8 mouse cellular contexts compared by ENCODE assay signal in genomic region chr13:113614635-113615545, GRCm38 (mm10). TPM values are rescaled to one million over a fixed set of nuclear protein-coding genes. Genes with fewer than 3 reads are reported as not detected.
A peak's percentile ranks its signal among the peaks of the same experiment; 100 is the strongest.
DNase-seq lines count a peak whose midpoint lies in the region; ATAC-seq and TF ChIP-seq lines count a peak whose summit lies in the region.

No protein-coding gene starts in this region.

- peaks cover 88% of the 10 kb centered on the region for H3K4me1 ChIP-seq in E14TG2a.4 (replicated peaks; ENCODE audit: low read depth, low read length)
- H3K4me1 ChIP-seq in brown adipose tissue, adult 24 weeks (ENCODE audit: control insufficient read depth, insufficient read depth, insufficient read length, low read length) = peaks cover 33% of the 10 kb centered on the region
- H3K4me1 ChIP-seq in forebrain, embryonic 12.5 days = peaks cover 70% of the 10 kb centered on the region
- peaks cover 57% of the 10 kb centered on the region for H3K4me1 ChIP-seq in lung, adult 2 months (ENCODE audit: control insufficient read depth, insufficient read depth, low read length)

- TF ChIP-seq CTCF in E14TG2a.4 (conservative IDR thresholded peaks at IDR 0.05; ENCODE audit: low read length) = no peak
- no peak for TF ChIP-seq CTCF in lung, adult 2 months (IDR thresholded peaks at IDR 0.05; ENCODE audit: insufficient read depth, low read length)

- H3K9ac ChIP-seq in forebrain, embryonic 12.5 days = peak overlapping the region; percentile 86

- no peak for TF ChIP-seq POLR2A in lung, adult 2 months (IDR thresholded peaks at IDR 0.05; ENCODE audit: borderline replicate concordance, extremely low read depth, low read depth, low read length)

- peak overlapping the region; percentile 87 for H3K4me2 ChIP-seq in forebrain, embryonic 12.5 days

- no peak for ATAC-seq in forebrain, embryonic 12.5 days (ENCODE audit: low FRiP score)
- ATAC-seq in neutrophil, adult 5-6 weeks (ENCODE audit: extremely low read depth, insufficient number of reproducible peaks, low FRiP score, poor library complexity, severe bottlenecking) = peak; percentile 60

- H3K9me3 ChIP-seq in E14TG2a.4 (ENCODE audit: low read length) = no peaks in the 10 kb centered on the region
- H3K9me3 ChIP-seq in forebrain, embryonic 12.5 days = no peaks in the 10 kb centered on the region

- 19% methylated on average over 24 of the region's 24 CpGs for WGBS in forebrain, embryonic 12.5 days
- 20% methylated on average over 24 of the region's 24 CpGs for WGBS in lung, adult 2 months

- peaks cover 32% of the 10 kb centered on the region for H3K27me3 ChIP-seq in E14TG2a.4 (ENCODE audit: insufficient read depth, low read length)
- no peaks in the 10 kb centered on the region for H3K27me3 ChIP-seq in forebrain, embryonic 12.5 days

- peaks cover 57% of the 10 kb centered on the region for H3K36me3 ChIP-seq in E14TG2a.4 (ENCODE audit: insufficient read depth, low read length)
- no peaks in the 10 kb centered on the region for H3K36me3 ChIP-seq in forebrain, embryonic 12.5 days (replicated peaks)

- H3K4me3 ChIP-seq in E14TG2a.4 (replicated peaks; ENCODE audit: low read length) = peak overlapping the region; percentile 94
- peak overlapping the region; percentile 97 for H3K4me3 ChIP-seq in brown adipose tissue, adult 24 weeks (ENCODE audit: insufficient read depth, low read depth, low read length)
- peak overlapping the region; percentile 76 for H3K4me3 ChIP-seq in forebrain, embryonic 12.5 days (replicated peaks)
- peak overlapping the region; percentile 61 for H3K4me3 ChIP-seq in lung, adult 2 months (replicated peaks; ENCODE audit: extremely low read depth, low read depth, low read length)

- DNase-seq in heart, postnatal 10 days = peak; percentile 93 to 94
- DNase-seq in kidney, postnatal 36 days = peak; percentile 93 to 94
- peak; percentile 78 for DNase-seq in lung, adult 2 months
- peak; percentile 65 to 84 for DNase-seq in thymus, adult 18-20 months

- intact Hi-C loops in heart, postnatal 10 days (cut with DNase I) = loop anchor here (5.0 kb wide), 2 partner anchors 178 to 568 kb away; partner anchors contain the start of gene Gpx8

- H3K27ac ChIP-seq in brown adipose tissue, adult 24 weeks (replicated peaks; ENCODE audit: low read depth, low read length) = peak overlapping the region; percentile 80
- no peak overlapping the region for H3K27ac ChIP-seq in forebrain, embryonic 12.5 days

RNA-seq across cellular contexts. Expression of gene Snx18, which starts 3.5 kb away (rescaled TPM):
- polyA plus RNA-seq in brown adipose tissue, adult 24 weeks (2012; ENCODE audit: insufficient read depth, insufficient read length, missing spikeins) = 13.1 and 14.5 TPM in 2 replicates
- 15.3 and 18.2 TPM in 2 replicates for polyA plus RNA-seq in forebrain, embryonic 12.5 days (2016; fragmentation: Nextera tagmentation; extraction: Ambion mirVana)
- 10 to 100 TPM; 32.7 to 33.7 TPM for total RNA-seq in heart, postnatal 10 days (2021)
- polyA plus RNA-seq in lung, adult 2 months (2012; rRNA removed) = 22.8 and 27.0 TPM in 2 replicates
- total RNA-seq in neutrophil, adult 5-6 weeks (2017) = 84.5 and 95.9 TPM in 2 replicates

RNA-seq across cellular contexts. Expression of gene Hspb3, which starts 48.6 kb away (rescaled TPM):
- polyA plus RNA-seq in brown adipose tissue, adult 24 weeks (2012; ENCODE audit: insufficient read depth, insufficient read length, missing spikeins) = not detected in 2 replicates
- polyA plus RNA-seq in forebrain, embryonic 12.5 days (2016; fragmentation: Nextera tagmentation; extraction: Ambion mirVana) = 0.42 TPM in 1 of 2 replicates, not detected in the other
- 10 to 100 TPM; 16.0 to 17.0 TPM for total RNA-seq in heart, postnatal 10 days (2021)
- 0.27 and 0.92 TPM in 2 replicates for polyA plus RNA-seq in lung, adult 2 months (2012; rRNA removed)
- total RNA-seq in neutrophil, adult 5-6 weeks (2017) = not detected in 2 replicates
